Mouse (Mus musculus) kidney, postnatal 4 days (tissue): ENCODE results near the gene Dtx3.

Source experiments
- DNase-seq, 2 experiments: peaks; one replicate each; pipeline ENCODE4 v3.0.0; 2021; ENCODE audit warnings: mixed read lengths in 2 of 2

Gene Dtx3

GRCm38 (mm10) chr10:127195328-127196129, at the start of gene Dtx3:
TSS of gene Dtx3 (minus strand) at chr10:127195728.
- peak; percentile 68 to 76 for DNase-seq

DNA sequence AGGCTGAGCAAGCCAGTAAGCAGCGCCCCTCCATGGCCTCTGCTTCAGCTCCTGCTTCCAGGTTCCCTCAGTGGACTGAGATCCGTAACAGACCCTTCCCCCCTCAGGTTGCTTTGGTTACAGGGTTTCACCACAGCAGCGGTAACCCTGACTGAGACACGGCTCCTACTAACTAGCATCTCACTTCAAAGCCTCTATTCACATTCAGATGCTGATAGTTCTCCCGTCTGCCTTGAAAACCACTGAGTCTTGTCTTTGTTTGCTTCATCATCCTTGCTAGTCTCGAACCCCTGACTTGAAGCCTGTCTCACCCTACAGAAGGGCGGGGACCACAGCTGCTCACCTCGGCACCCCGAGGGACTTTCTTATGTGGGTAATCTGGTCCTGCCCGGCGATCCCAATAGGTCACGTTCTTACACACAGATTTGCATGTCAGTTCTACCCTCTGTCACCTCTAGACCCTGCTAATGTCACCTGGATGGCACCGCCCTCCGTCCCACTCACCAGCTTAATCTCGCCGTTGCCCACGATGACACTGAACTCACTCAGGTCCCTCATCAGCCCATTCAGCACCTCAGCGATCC, 42.8 kb upstream of the Dtx3 start:
- DNase-seq = no peak

- no peak for DNase-seq
Measured at GRCm38 (mm10) chr10:127236541-127236940, 41.0 kb upstream of the Dtx3 start.

- DNase-seq = no peak
Measured at GRCm38 (mm10) chr10:127233141-127233540, 37.6 kb upstream of the Dtx3 start.

- DNase-seq = no peak
Measured at GRCm38 (mm10) chr10:127231741-127232140, 36.2 kb upstream of the Dtx3 start.

- DNase-seq = no peak
Measured at GRCm38 (mm10) chr10:127230693-127231092, 35.2 kb upstream of the Dtx3 start.

GRCm38 (mm10) chr10:127228897-127229296, 33.4 kb upstream of the Dtx3 start:
- peak in 1 of 2 experiments; percentile 46 for DNase-seq

- DNase-seq = no peak
Measured at GRCm38 (mm10) chr10:127227163-127227562, 31.6 kb upstream of the Dtx3 start.

GRCm38 (mm10) chr10:127226318-127226895, 30.9 kb upstream of the Dtx3 start:
- peak; percentile 58 to 70 for DNase-seq

DNA sequence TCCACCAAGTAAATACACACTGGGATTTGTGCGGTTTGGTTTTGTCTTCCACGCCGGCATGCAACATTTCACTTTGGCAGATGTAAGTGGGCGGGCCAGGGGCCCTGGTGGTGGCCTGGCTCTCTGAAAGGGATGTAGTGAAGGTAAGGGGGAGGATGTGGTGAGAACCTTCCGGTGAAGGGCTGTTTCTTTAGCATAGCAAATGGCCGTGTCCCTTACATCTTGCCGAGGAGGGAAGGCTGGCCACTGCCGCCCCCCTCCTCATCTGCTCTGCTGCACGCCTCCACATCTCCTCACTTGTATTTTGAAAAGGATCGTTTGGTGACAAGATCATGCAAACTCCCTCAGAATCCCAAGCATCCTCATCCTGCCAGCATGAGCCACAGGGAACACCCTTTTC, 30.2 kb upstream of the Dtx3 start:
- DNase-seq = no peak

GRCm38 (mm10) chr10:127225213-127225612, 29.7 kb upstream of the Dtx3 start:
- no peak for DNase-seq

- DNase-seq = no peak
Measured at GRCm38 (mm10) chr10:127218339-127218738, 22.8 kb upstream of the Dtx3 start.

DNA sequence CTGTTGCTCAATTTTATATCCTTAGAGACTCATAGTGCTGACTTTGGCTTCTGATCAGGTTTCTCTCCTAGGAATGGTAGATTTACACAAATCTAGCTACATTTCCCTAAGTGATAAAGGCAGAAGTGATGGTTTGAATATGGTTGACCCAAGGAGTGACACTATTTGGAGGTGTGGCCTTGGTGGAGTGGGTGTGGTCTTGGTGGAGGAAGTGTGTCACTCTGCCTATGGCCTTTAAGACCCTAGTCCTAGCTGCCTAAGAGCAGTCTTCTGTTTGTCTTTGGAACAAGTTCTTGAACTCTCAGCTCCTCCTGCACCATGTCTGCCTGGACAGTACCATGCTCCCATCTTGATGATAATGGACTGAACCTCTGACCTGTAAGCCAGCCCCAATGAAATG, 21.6 kb upstream of the Dtx3 start:
- no peak for DNase-seq

GRCm38 (mm10) chr10:127216456-127216855, 20.9 kb upstream of the Dtx3 start:
- no peak for DNase-seq

DNA sequence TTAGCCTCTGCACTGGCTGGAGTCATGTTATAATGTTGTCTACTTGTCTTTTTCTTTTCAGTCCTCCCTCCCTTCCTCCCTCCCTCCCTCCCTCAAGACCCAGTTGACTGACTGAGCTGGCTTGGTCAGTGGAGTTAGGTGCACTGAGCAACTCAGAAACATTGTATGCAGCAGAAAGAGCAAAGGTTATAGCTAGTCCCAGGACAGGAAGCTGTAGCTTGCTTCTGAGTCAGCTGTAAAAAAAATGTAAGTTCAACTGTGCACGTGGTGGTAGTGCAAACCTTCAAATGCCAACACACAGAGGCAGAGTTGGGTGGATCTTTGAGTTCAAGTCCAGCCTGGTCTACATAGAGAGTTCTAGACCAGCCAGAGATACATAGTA, 18.9 kb upstream of the Dtx3 start:
- DNase-seq = no peak

- DNase-seq = no peak
Measured at GRCm38 (mm10) chr10:127213704-127214421, 18.3 kb upstream of the Dtx3 start.

- no peak for DNase-seq
Measured at GRCm38 (mm10) chr10:127213272-127213671, 17.7 kb upstream of the Dtx3 start.

DNA sequence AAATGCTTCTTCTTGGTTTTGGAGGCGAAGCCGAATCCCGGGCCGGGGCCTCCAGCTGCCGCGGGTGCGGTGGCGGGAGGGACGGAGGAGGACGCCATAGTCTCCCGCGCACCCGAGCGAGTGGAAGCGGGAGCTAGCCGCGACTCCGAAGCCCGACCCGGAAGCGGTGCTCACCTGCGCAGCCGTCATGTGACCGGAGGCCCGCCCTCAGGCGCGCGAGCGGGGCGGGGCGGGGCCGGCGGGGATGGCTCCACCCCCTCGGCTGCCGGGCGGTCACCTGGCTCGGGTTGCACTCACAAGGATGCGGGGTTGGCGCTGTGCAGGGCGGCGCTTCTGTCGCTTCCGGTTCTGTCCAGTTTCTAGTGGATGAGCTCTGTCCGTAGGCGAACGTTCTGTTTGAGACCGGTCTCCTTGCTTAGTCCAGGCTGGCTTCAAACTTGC, 15.9 kb upstream of the Dtx3 start, which contains the start of gene Pip4k2c:
Pip4k2c (minus strand) TSS at position 172 of the 441 bp plus-strand sequence.
- DNase-seq = peak; percentile 91 to 95

DNA sequence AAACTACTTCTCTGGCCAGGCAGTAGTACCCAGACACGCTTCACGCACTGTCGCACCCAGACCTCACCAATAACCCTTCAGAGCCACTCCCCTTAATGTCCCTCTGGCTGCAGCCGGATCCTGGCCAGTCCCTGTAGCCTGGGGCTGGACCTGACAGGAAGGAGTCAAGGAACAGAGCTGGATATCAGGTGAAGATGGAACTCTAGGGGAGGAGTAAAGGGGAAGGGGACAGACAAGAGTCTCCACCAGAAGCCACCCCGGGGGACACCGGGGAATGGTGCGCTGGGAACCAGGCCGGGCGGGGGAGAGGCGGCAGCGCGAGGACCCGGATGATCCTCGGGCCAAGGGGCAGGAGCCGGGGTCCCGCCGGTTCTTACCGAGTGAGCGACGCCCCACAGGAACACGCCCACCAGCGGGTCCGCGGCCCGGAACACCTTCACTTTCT, 15.5 kb upstream of the Dtx3 start:
- DNase-seq = peak; percentile 66 to 80

DNA sequence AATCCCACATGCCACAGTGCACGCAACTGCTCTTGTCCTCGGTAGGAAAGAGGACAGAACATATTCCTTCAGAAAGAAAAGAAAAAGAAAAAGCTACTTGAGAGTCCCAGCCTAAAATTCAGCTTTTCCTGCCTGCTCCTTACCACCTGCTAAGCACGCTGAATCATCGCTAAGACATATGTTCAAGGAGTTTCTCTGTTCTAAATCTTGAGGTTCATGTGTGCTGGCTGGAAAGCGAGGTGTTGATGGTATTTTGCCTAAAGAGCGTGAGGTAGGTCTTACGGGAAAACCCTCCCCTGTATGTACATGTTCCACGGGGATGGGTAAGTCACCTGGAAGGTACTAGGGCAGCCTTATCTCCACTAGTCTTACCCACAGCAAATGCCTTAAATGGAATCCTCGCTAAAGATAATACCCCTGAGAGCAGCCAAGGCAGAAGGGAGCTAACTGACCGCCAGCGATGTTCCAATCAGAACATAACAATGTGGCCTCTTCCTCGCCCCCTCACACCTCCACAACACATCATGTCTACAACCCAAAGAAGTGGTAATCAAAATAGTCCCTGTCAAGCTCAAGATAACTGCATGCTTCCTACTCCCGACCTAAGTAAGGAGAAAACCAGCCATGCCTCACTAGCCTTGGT, 14.5 kb upstream of the Dtx3 start:
- no peak for DNase-seq

GRCm38 (mm10) chr10:127208921-127209320, 13.4 kb upstream of the Dtx3 start:
- no peak for DNase-seq

GRCm38 (mm10) chr10:127205373-127205772, 9.8 kb upstream of the Dtx3 start:
- DNase-seq = no peak

DNA sequence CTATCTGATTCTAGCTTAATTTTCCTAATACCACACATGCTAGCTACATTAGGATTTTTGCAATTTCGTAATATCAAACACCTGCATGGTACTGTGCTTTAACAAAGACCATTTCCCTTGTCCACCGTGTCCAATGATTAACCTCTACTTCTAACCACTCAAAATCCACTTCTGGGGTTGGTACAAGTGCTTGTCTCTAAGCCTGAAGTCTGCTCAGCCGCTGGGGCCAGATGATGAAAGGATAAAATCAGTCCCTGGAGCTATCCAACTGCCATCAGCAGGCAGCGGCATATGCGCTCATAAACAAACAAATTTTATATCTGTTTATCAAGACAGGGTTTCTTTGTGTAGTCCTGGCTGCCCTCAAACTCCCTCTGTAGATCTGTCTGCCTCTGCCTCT, 9.1 kb upstream of the Dtx3 start:
- no peak for DNase-seq
